Mouse (Mus musculus): ENCODE measurements around the gene Thap12.

The Thap12 gene

GRCm38 (mm10) chr7:98756556-98756955 is 53.7 kb downstream of the Thap12 start:
- DNase-seq (ENCODE audit: low spot score in 2 of 2) = no peak

- no peak for DNase-seq (ENCODE audit: low spot score in 2 of 2)
Observed at GRCm38 (mm10) chr7:98760126-98760525, 57.2 kb downstream of the Thap12 start.

GRCm38 (mm10) chr7:98763911-98764310 is 61.0 kb downstream of the Thap12 start:
- no peak for DNase-seq (ENCODE audit: low spot score in 2 of 2)

- DNase-seq (ENCODE audit: low spot score in 2 of 2) = no peak
Observed at GRCm38 (mm10) chr7:98767261-98767660, 64.4 kb downstream of the Thap12 start.

Data from spleen, postnatal 14 days (tissue).